ENCODE assay signal across 28 mouse cellular contexts in genomic region chr6:147010811-147011520, GRCm38 (mm10). TPM values are rescaled to one million over a fixed set of nuclear protein-coding genes. Genes with fewer than 3 reads are reported as not detected.
DNase-seq lines count a peak whose midpoint lies in the region; ATAC-seq and TF ChIP-seq lines count a peak whose summit lies in the region.
"Had no signal": no experiment of that assay in that cellular context is flagged by ENCODE, and none has a peak within 500 bp of the region (broad histone marks: within the 10 kb centered on the region; RNA-seq: fewer than 3 reads in every experiment).

No protein-coding gene starts in this region.

- ATAC-seq in limb, embryonic 12.5 days (ENCODE audit: insufficient number of reproducible peaks, insufficient read depth, low FRiP score, low TSS enrichment, low read depth): no peak
- no peak for ATAC-seq in hindbrain, embryonic 12.5 days (ENCODE audit: low FRiP score)
- ATAC-seq in intestine, embryonic 15.5 days: no peak
- ATAC-seq: midbrain, embryonic 13.5 days had no signal

- 81% methylated on average over 15 of the region's 15 CpGs for WGBS in limb, embryonic 12.5 days
- 88% methylated on average over 15 of the region's 15 CpGs for WGBS in limb, embryonic 10.5 days
- 88% methylated on average over 15 of the region's 15 CpGs for WGBS in olfactory bulb, adult 2 months
- WGBS in hindbrain, embryonic 12.5 days: 88% methylated on average over 15 of the region's 15 CpGs
- WGBS in intestine, embryonic 15.5 days: 83% methylated on average over 15 of the region's 15 CpGs

- no peak overlapping the region for H3K4me3 ChIP-seq in gastrocnemius, adult 2 months
- no peak overlapping the region for H3K4me3 ChIP-seq in limb, embryonic 12.5 days (replicated peaks)
- H3K4me3 ChIP-seq in limb, embryonic 10.5 days: no peak overlapping the region
- H3K4me3 ChIP-seq in olfactory bulb, adult 2 months (ENCODE audit: insufficient read depth, low read depth, low read length): no peak overlapping the region
- H3K4me3 ChIP-seq in hindbrain, embryonic 12.5 days: no peak overlapping the region
- no peak overlapping the region for H3K4me3 ChIP-seq in intestine, embryonic 15.5 days (replicated peaks)
- H3K4me3 ChIP-seq: forebrain, embryonic 10.5 days; liver, embryonic 13.5 days; midbrain, embryonic 13.5 days; neural tube, embryonic 12.5 days had no signal

- TF ChIP-seq POLR2A in olfactory bulb, adult 2 months (IDR thresholded peaks at IDR 0.05; ENCODE audit: insufficient read depth, low read depth, low read length): no peak

- no peaks in the 10 kb centered on the region for H3K27me3 ChIP-seq in limb, embryonic 12.5 days
- H3K27me3 ChIP-seq in limb, embryonic 10.5 days (ENCODE audit: low read depth, poor library complexity, severe bottlenecking): no peaks in the 10 kb centered on the region
- H3K27me3 ChIP-seq in hindbrain, embryonic 12.5 days: no peaks in the 10 kb centered on the region
- H3K27me3 ChIP-seq in intestine, embryonic 15.5 days (replicated peaks): no peaks in the 10 kb centered on the region
- H3K27me3 ChIP-seq: liver, embryonic 13.5 days; midbrain, embryonic 13.5 days; neural tube, embryonic 12.5 days had no signal

- peaks cover 55% of the 10 kb centered on the region for H3K36me3 ChIP-seq in limb, embryonic 12.5 days
- H3K36me3 ChIP-seq in limb, embryonic 10.5 days: peaks cover 20% of the 10 kb centered on the region
- peaks cover 4% of the 10 kb centered on the region; the same call in 1 of the 2 replicates for H3K36me3 ChIP-seq in hindbrain, embryonic 12.5 days
- peaks cover 7% of the 10 kb centered on the region; the same call in 1 of the 2 replicates for H3K36me3 ChIP-seq in intestine, embryonic 15.5 days
- H3K36me3 ChIP-seq: midbrain, embryonic 13.5 days; neural tube, embryonic 12.5 days had no signal

- H3K9me3 ChIP-seq in limb, embryonic 12.5 days: no peaks in the 10 kb centered on the region
- no peaks in the 10 kb centered on the region for H3K9me3 ChIP-seq in limb, embryonic 10.5 days (replicated peaks)
- no peaks in the 10 kb centered on the region for H3K9me3 ChIP-seq in hindbrain, embryonic 12.5 days (replicated peaks)
- H3K9me3 ChIP-seq in intestine, embryonic 15.5 days: no peaks in the 10 kb centered on the region
- H3K9me3 ChIP-seq: forebrain, embryonic 10.5 days; liver, embryonic 13.5 days; midbrain, embryonic 13.5 days; neural tube, embryonic 12.5 days had no signal

- DNase-seq in gastrocnemius, adult 2 months: no peak
- DNase-seq in gastrocnemius, postnatal 14 days: no peak
- DNase-seq in limb, embryonic 10.5 days (ENCODE audit: low spot score): no peak
- peak; percentile 67 for DNase-seq in adipocyte (ENCODE audit: low spot score)
- DNase-seq: cerebellum, adult 18-20 months; cerebellum, postnatal 36 days; forebrain, postnatal 0 days; kidney, adult 18-20 months; kidney, postnatal 14 days; liver, embryonic 13.5 days; thymus, adult 18-20 months; thymus, postnatal 4 days had no signal

- peak overlapping the region; percentile 66 for H3K27ac ChIP-seq in gastrocnemius, adult 2 months
- H3K27ac ChIP-seq in limb, embryonic 12.5 days: peak overlapping the region; percentile 25; the same call in 1 of the 2 replicates
- no peak overlapping the region for H3K27ac ChIP-seq in limb, embryonic 10.5 days
- peak overlapping the region; percentile 43; the same call in 1 of the 2 replicates for H3K27ac ChIP-seq in olfactory bulb, adult 2 months (ENCODE audit: insufficient read depth, low read depth, low read length)
- H3K27ac ChIP-seq in hindbrain, embryonic 12.5 days: no peak overlapping the region
- no peak overlapping the region for H3K27ac ChIP-seq in intestine, embryonic 15.5 days
- H3K27ac ChIP-seq: forebrain, embryonic 10.5 days; liver, embryonic 13.5 days; midbrain, embryonic 13.5 days; neural tube, embryonic 12.5 days had no signal

- H3K4me1 ChIP-seq in limb, embryonic 12.5 days (replicated peaks): 0 out of 2 replicates have a peak, but pooled peaks cover 5% of the 10 kb centered on the region
- H3K4me1 ChIP-seq in limb, embryonic 10.5 days: 0 out of 2 replicates have a peak, but pooled peaks cover 5% of the 10 kb centered on the region
- peaks cover 6% of the 10 kb centered on the region; the same call in 1 of the 2 replicates for H3K4me1 ChIP-seq in olfactory bulb, adult 2 months (ENCODE audit: control insufficient read depth, insufficient read depth, low read length)
- no peaks in the 10 kb centered on the region for H3K4me1 ChIP-seq in hindbrain, embryonic 12.5 days
- no peaks in the 10 kb centered on the region for H3K4me1 ChIP-seq in intestine, embryonic 15.5 days (replicated peaks)
- H3K4me1 ChIP-seq: forebrain, embryonic 10.5 days; liver, embryonic 13.5 days; midbrain, embryonic 13.5 days; neural tube, embryonic 12.5 days had no signal

- no peak for TF ChIP-seq CTCF in gastrocnemius, adult 2 months (IDR thresholded peaks at IDR 0.05)
- no peak for TF ChIP-seq CTCF in olfactory bulb, adult 2 months (IDR thresholded peaks at IDR 0.05; ENCODE audit: insufficient read depth, low read depth, low read length)

- no peak overlapping the region for H3K9ac ChIP-seq in limb, embryonic 12.5 days (replicated peaks)
- no peak overlapping the region for H3K9ac ChIP-seq in hindbrain, embryonic 12.5 days
- no peak overlapping the region for H3K9ac ChIP-seq in intestine, embryonic 15.5 days
- H3K9ac ChIP-seq: forebrain, postnatal 0 days; liver, embryonic 13.5 days; midbrain, embryonic 13.5 days; neural tube, embryonic 12.5 days had no signal

- no peak overlapping the region for H3K4me2 ChIP-seq in limb, embryonic 12.5 days
- no peak overlapping the region for H3K4me2 ChIP-seq in hindbrain, embryonic 12.5 days (replicated peaks)
- no peak overlapping the region for H3K4me2 ChIP-seq in intestine, embryonic 15.5 days (replicated peaks)
- H3K4me2 ChIP-seq: liver, embryonic 13.5 days; midbrain, embryonic 13.5 days; neural tube, embryonic 12.5 days had no signal

- intact Hi-C loops in gastrocnemius, adult 2 months (cut with DNase I): no loop called here
- intact Hi-C loops in gastrocnemius, postnatal 14 days (cut with DNase I; ENCODE audit: low total_unique reads): loop anchor here (10.0 kb wide), 2 partner anchors 94 to 234 kb away; no protein-coding TSS in a partner anchor

RNA-seq across cellular contexts. Expression of gene Rep15, which starts 21.4 kb away (rescaled TPM):
- under 1 TPM; 0.59 to 0.66 TPM for total RNA-seq in gastrocnemius, adult 2 months (2021)
- under 1 TPM; 0.27 to 0.53 TPM for total RNA-seq in gastrocnemius, postnatal 14 days (2021)
- 1.6 and 2.0 TPM in 2 replicates for polyA plus RNA-seq in limb, embryonic 12.5 days (2016; fragmentation: Nextera tagmentation; extraction: Ambion mirVana)
- polyA plus RNA-seq in limb, embryonic 10.5 days (2016; fragmentation: Nextera tagmentation; extraction: Ambion mirVana): 0.90 and 0.93 TPM in 2 replicates
- not detected in 2 replicates for polyA plus RNA-seq in olfactory bulb, adult 2 months (2012; ENCODE audit: insufficient read depth, insufficient read length, low replicate concordance, missing spikeins)
- polyA plus RNA-seq in hindbrain, embryonic 12.5 days (2016; fragmentation: Nextera tagmentation; extraction: Ambion mirVana): 0.50 and 0.90 TPM in 2 replicates
- polyA plus RNA-seq in intestine, embryonic 15.5 days (2015; fragmentation: Nextera tagmentation; extraction: Ambion mirVana): 5.7 and 6.7 TPM in 2 replicates
- total RNA-seq: hematopoietic stem cell, adult 5-6 weeks had no signal

RNA-seq across cellular contexts. Expression of gene Mrps35, which starts 31.6 kb away (rescaled TPM):
- 10 to 100 TPM; 37.4 to 52.4 TPM for total RNA-seq in gastrocnemius, adult 2 months (2021)
- total RNA-seq in gastrocnemius, postnatal 14 days (2021): 10 to 100 TPM; 50.4 to 56.3 TPM
- polyA plus RNA-seq in limb, embryonic 12.5 days (2016; fragmentation: Nextera tagmentation; extraction: Ambion mirVana): 102 and 106 TPM in 2 replicates
- 119 and 134 TPM in 2 replicates for polyA plus RNA-seq in limb, embryonic 10.5 days (2016; fragmentation: Nextera tagmentation; extraction: Ambion mirVana)
- not detected in 2 replicates for polyA plus RNA-seq in olfactory bulb, adult 2 months (2012; ENCODE audit: insufficient read depth, insufficient read length, low replicate concordance, missing spikeins)
- polyA plus RNA-seq in hindbrain, embryonic 12.5 days (2016; fragmentation: Nextera tagmentation; extraction: Ambion mirVana): 69.9 and 70.8 TPM in 2 replicates
- polyA plus RNA-seq in intestine, embryonic 15.5 days (2015; fragmentation: Nextera tagmentation; extraction: Ambion mirVana): 149 and 153 TPM in 2 replicates

RNA-seq across cellular contexts. Expression of gene 1700034J05Rik, which starts 56.7 kb away (rescaled TPM):
- total RNA-seq in gastrocnemius, adult 2 months (2021): not detected
- not detected for total RNA-seq in gastrocnemius, postnatal 14 days (2021)
- 0.10 and 0.11 TPM in 2 replicates for polyA plus RNA-seq in limb, embryonic 12.5 days (2016; fragmentation: Nextera tagmentation; extraction: Ambion mirVana)
- 0.14 and 0.23 TPM in 2 replicates for polyA plus RNA-seq in limb, embryonic 10.5 days (2016; fragmentation: Nextera tagmentation; extraction: Ambion mirVana)
- polyA plus RNA-seq in olfactory bulb, adult 2 months (2012; ENCODE audit: insufficient read depth, insufficient read length, low replicate concordance, missing spikeins): not detected in 2 replicates
- polyA plus RNA-seq in hindbrain, embryonic 12.5 days (2016; fragmentation: Nextera tagmentation; extraction: Ambion mirVana): 0.10 and 0.13 TPM in 2 replicates
- 0.10 and 0.21 TPM in 2 replicates for polyA plus RNA-seq in intestine, embryonic 15.5 days (2015; fragmentation: Nextera tagmentation; extraction: Ambion mirVana)
- total RNA-seq: adrenal gland, adult 18-20 months; adrenal gland, postnatal 4 days; forebrain, postnatal 0 days; gastrocnemius, adult 18-20 months; granulocyte monocyte progenitor cell, adult 5-6 weeks; hematopoietic stem cell, adult 5-6 weeks; layer of hippocampus, adult 8-10 months; left cerebral cortex, adult 18-20 months; left cerebral cortex, postnatal 36 days; MEL had no signal
- polyA plus RNA-seq: forebrain, postnatal 0 days; liver, embryonic 13.5 days had no signal

Comparison
In these comparisons a context has a peak if more than half of its experiments do, and no peak if none do; other contexts are left out.
1. H3K27ac ChIP-seq: peak in gastrocnemius, adult 2 months (single experiment), limb, embryonic 12.5 days (single experiment) and olfactory bulb, adult 2 months (single experiment); none in limb, embryonic 10.5 days (single experiment), hindbrain, embryonic 12.5 days (single experiment) and intestine, embryonic 15.5 days (single experiment).
2. RNA of gene Mrps35, which starts 31.6 kb away (polyA plus RNA-seq): 149 to 153 TPM in intestine, embryonic 15.5 days, 119 to 134 TPM in limb, embryonic 10.5 days, 102 to 106 TPM in limb, embryonic 12.5 days and 69.9 to 70.8 TPM in hindbrain, embryonic 12.5 days; not detected in olfactory bulb, adult 2 months; every median in the first group is over 10 times any median in the second.